Mouse (Mus musculus) R1 (cell line): Measurements from ENCODE around the gene Gnpat.

Experiments
- DNase-seq: peaks from one replicate; pipeline ENCODE4 v3.0.0-alpha.2; 2018; ENCODE audit warnings: low read depth, low spot score

The Gnpat gene

DNA sequence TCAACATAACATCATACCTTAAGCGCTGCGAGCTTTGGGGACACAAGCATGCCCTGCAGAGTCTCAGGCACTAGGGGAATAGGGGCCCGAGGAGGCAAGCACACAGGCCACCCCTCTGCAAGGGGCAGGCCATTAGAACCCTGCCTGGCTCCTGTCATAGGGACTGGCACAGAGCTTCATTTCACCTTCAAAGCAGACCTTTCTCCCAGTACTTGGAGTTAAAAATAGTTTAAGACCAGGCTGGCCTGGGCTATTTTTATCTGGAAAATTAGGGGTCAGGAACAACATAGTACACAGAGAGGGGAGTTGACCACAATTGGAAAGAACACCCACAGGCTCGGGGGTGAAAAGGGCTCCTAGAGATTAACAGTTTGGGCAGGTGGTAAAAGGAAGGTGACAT lies 74.5 kb downstream of the Gnpat start:
- no peak for DNase-seq
